Mouse (Mus musculus) lung, postnatal 0 days (tissue): ENCODE data around the gene Ppfia2.

Source experiments
- CTCF ChIP-seq: IDR thresholded peaks from 2 replicates; pipeline ENCODE4 v1.5.1; 2016; ENCODE audit warnings: antibody characterized with exemption, mild to moderate bottlenecking
- EP300 ChIP-seq: IDR thresholded peaks from 2 replicates; pipeline ENCODE4 v1.6.1; 2016; ENCODE audit warnings: antibody characterized with exemption, mild to moderate bottlenecking, control low read depth

- TF ChIP-seq CTCF (no peak), EP300 (no peak)
These were observed 293.6 kb downstream of the Ppfia2 start for GRCm38 (mm10) chr10:106763785-106764184.
